Mouse (Mus musculus) subcutaneous adipose tissue, adult 2 months (tissue): Measurements from ENCODE around the gene Il17f. TPM values are rescaled to one million over a fixed set of nuclear protein-coding genes. Genes with fewer than 3 reads are reported as not detected.

Experiments
- polyA plus RNA-seq: library from polyadenylated mRNA; depleted of rRNA; stranded (reverse); fragments of >200 nt; gene quantifications from 2 replicates; pipeline ENCODE4 v1.2.3, GENCODE M21; 2012; ENCODE audit warnings: low replicate concordance; rRNA removed

Il17f gene
- not detected in 2 replicates for polyA plus RNA-seq

GRCm38 (mm10) chr1:20790517-20790916 is at the start of gene Il17f:
Il17f (minus strand) TSS chr1:20790617.

DNA sequence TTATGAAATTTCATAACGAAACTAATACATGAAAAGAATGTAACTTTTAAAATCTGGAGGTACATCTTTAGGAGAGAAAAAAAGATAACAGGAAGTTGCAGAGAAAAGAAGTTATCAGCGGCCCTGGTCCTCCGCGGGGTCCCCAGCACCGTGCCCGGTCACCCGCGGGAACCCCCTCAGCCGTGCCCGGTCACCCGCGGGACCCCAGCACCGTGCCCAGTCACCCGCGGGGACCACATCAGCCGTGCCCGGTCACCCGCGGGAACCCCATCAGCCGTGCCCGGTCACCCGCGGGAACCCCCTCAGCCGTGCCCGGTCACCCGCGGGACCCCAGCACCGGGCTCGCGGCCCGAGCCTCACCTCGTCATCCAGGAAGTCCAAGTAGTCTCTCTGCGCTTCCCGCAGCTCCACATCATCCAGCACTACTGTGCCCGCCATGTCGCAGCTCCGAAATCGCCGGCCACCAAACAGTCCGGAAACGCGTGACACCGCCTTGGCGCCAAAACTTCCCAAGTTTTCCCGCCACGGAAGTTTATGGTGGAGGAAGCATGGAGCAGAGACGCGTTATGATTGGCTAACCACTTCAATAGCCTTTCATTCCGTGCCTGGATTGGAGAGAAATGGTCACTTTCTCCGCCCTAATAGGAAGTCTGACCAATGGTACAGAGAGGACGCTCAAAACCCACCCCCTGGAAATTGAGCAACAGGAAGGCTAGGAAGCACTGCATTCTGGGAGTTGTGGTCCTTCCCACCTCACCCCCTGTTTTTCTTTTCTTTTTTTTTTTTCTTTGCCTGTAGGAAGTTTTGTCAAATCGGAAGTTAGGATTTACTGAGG is 29.6 kb upstream of the Il17f start, which contains the start of gene Mcm3:
Gene Mcm3 (minus strand): TSS at position 542 of the 835 bp plus-strand sequence.

GRCm38 (mm10) chr1:20730903-20731302 is 59.5 kb downstream of the Il17f start, which contains the start of gene Il17a:
Il17a (plus strand) TSS chr1:20730905.

Other genes with a start within 250 kb of the Il17f start
- 0.01 and 0.73 TPM in 2 replicates for gene Pkhd1, start 172.6 kb downstream of the Il17f start, polyA plus RNA-seq
- gene Il17a, start 59.7 kb downstream of the Il17f start, polyA plus RNA-seq = not detected in 2 replicates
- 9.3 and 26.2 TPM in 2 replicates for gene Mcm3, start 29.7 kb upstream of the Il17f start, polyA plus RNA-seq
- 4.9 and 12.4 TPM in 2 replicates for gene Paqr8, start 100.0 kb upstream of the Il17f start, polyA plus RNA-seq
- gene Efhc1, start 161.0 kb upstream of the Il17f start, polyA plus RNA-seq = 2.6 and 8.8 TPM in 2 replicates